Mouse (Mus musculus): ENCODE results near the gene Apom. TPM values are rescaled to one million over a fixed set of nuclear protein-coding genes. Genes with fewer than 3 reads are reported as not detected.

The Apom gene
- total RNA-seq, 2 experiments from 2014 or later, result not detected

- DNase-seq (ENCODE audit: low spot score in 2 of 2), result no peak
- intact Hi-C loops (cut with DNase I), result no loop called here
Measured at GRCm38 (mm10) chr17:35162121-35162520, 30.3 kb upstream of the Apom start.

- intact Hi-C loops (cut with DNase I), result no loop called here
- DNase-seq (ENCODE audit: low spot score in 2 of 2), result no peak
Measured at GRCm38 (mm10) chr17:35161421-35161820, 29.6 kb upstream of the Apom start.

- intact Hi-C loops (cut with DNase I), result no loop called here
Measured at GRCm38 (mm10) chr17:35159638-35160037, 27.8 kb upstream of the Apom start.

GRCm38 (mm10) chr17:35158850-35159593 lies 27.2 kb upstream of the Apom start:
- intact Hi-C loops (cut with DNase I), result no loop called here
- no peak for DNase-seq (ENCODE audit: low spot score in 2 of 2)

More at GRCm38 (mm10) chr17:35159638-35160037, 27.8 kb upstream of the Apom start:
- DNase-seq (ENCODE audit: low spot score in 2 of 2), result no peak

GRCm38 (mm10) chr17:35157661-35158175 lies 25.9 kb upstream of the Apom start:
- intact Hi-C loops (cut with DNase I), result no loop called here
- no peak for DNase-seq (ENCODE audit: low spot score in 2 of 2)

GRCm38 (mm10) chr17:35157254-35157653 lies 25.4 kb upstream of the Apom start:
- no peak for DNase-seq (ENCODE audit: low spot score in 2 of 2)
- intact Hi-C loops (cut with DNase I), result no loop called here

GRCm38 (mm10) chr17:35156461-35157200 lies 24.8 kb upstream of the Apom start:
- intact Hi-C loops (cut with DNase I), result no loop called here
- no peak for DNase-seq (ENCODE audit: low spot score in 2 of 2)

GRCm38 (mm10) chr17:35155451-35155850 lies 23.6 kb upstream of the Apom start:
- DNase-seq (ENCODE audit: low spot score in 2 of 2), result no peak
- intact Hi-C loops (cut with DNase I), result no loop called here

GRCm38 (mm10) chr17:35154616-35155015 lies 22.8 kb upstream of the Apom start:
- no peak for DNase-seq (ENCODE audit: low spot score in 2 of 2)
- intact Hi-C loops (cut with DNase I), result no loop called here

- intact Hi-C loops (cut with DNase I), result no loop called here
- DNase-seq (ENCODE audit: low spot score in 2 of 2), result no peak
Measured at GRCm38 (mm10) chr17:35153931-35154330, 22.1 kb upstream of the Apom start.

GRCm38 (mm10) chr17:35153077-35153476 lies 21.2 kb upstream of the Apom start:
- DNase-seq (ENCODE audit: low spot score in 2 of 2), result no peak
- intact Hi-C loops (cut with DNase I), result no loop called here

GRCm38 (mm10) chr17:35152121-35152520 lies 20.3 kb upstream of the Apom start:
- no peak for DNase-seq (ENCODE audit: low spot score in 2 of 2)
- intact Hi-C loops (cut with DNase I), result no loop called here

- no peak for DNase-seq (ENCODE audit: low spot score in 2 of 2)
- intact Hi-C loops (cut with DNase I), result no loop called here
Measured at GRCm38 (mm10) chr17:35147922-35148639, 16.2 kb upstream of the Apom start.

GRCm38 (mm10) chr17:35147348-35147747 lies 15.5 kb upstream of the Apom start:
- intact Hi-C loops (cut with DNase I), result no loop called here
- DNase-seq (ENCODE audit: low spot score in 2 of 2), result no peak

GRCm38 (mm10) chr17:35146139-35146538 lies 14.3 kb upstream of the Apom start:
- no peak for DNase-seq (ENCODE audit: low spot score in 2 of 2)
- intact Hi-C loops (cut with DNase I), result no loop called here

- intact Hi-C loops (cut with DNase I), result no loop called here
- no peak for DNase-seq (ENCODE audit: low spot score in 2 of 2)
Measured at GRCm38 (mm10) chr17:35141971-35142370, 10.1 kb upstream of the Apom start.

GRCm38 (mm10) chr17:35140490-35140996 lies 8.7 kb upstream of the Apom start:
- no peak for DNase-seq (ENCODE audit: low spot score in 2 of 2)
- intact Hi-C loops (cut with DNase I), result no loop called here

GRCm38 (mm10) chr17:35139269-35139668 lies 7.4 kb upstream of the Apom start:
- no peak for DNase-seq (ENCODE audit: low spot score in 2 of 2)
- intact Hi-C loops (cut with DNase I), result no loop called here

- DNase-seq (ENCODE audit: low spot score in 2 of 2), result no peak
- intact Hi-C loops (cut with DNase I), result loop anchor here (1.0 kb wide), 1 partner anchor 29 kb away; the partner anchor contains the start of gene Prrc2a
Measured at GRCm38 (mm10) chr17:35135591-35136320, 3.9 kb upstream of the Apom start.

Data from left cerebral cortex, postnatal 36 days (tissue).